Mouse (Mus musculus): ENCODE data around the gene Naa16.

Gene Naa16

GRCm38 (mm10) chr14:79298314-79298992 is 92.1 kb downstream of the Naa16 start:
- no peak for DNase-seq (ENCODE audit: low read depth, low spot score)

GRCm38 (mm10) chr14:79296836-79297235 is 93.7 kb downstream of the Naa16 start:
- DNase-seq (ENCODE audit: low read depth, low spot score) = no peak

GRCm38 (mm10) chr14:79296201-79296600 is 94.4 kb downstream of the Naa16 start:
- peak; percentile 53 for DNase-seq (ENCODE audit: low read depth, low spot score)

- no peak for DNase-seq (ENCODE audit: low read depth, low spot score)
Measured at GRCm38 (mm10) chr14:79295579-79295978, 95.0 kb downstream of the Naa16 start.

- peak; percentile 70 for DNase-seq (ENCODE audit: low read depth, low spot score)
Measured at GRCm38 (mm10) chr14:79294950-79295349, 95.6 kb downstream of the Naa16 start.

- DNase-seq (ENCODE audit: low read depth, low spot score) = no peak
Measured at GRCm38 (mm10) chr14:79294051-79294814, 96.3 kb downstream of the Naa16 start.

- DNase-seq (ENCODE audit: low read depth, low spot score) = no peak
Measured at GRCm38 (mm10) chr14:79293119-79293780, 97.3 kb downstream of the Naa16 start.

GRCm38 (mm10) chr14:79291629-79292028 is 98.9 kb downstream of the Naa16 start:
- no peak for DNase-seq (ENCODE audit: low read depth, low spot score)

GRCm38 (mm10) chr14:79290683-79291425 is 99.7 kb downstream of the Naa16 start:
- DNase-seq (ENCODE audit: low read depth, low spot score) = no peak

GRCm38 (mm10) chr14:79289909-79290308 is 100.7 kb downstream of the Naa16 start:
- no peak for DNase-seq (ENCODE audit: low read depth, low spot score)

GRCm38 (mm10) chr14:79288280-79288679 is 102.3 kb downstream of the Naa16 start:
- peak; percentile 58 for DNase-seq (ENCODE audit: low read depth, low spot score)

- no peak for DNase-seq (ENCODE audit: low read depth, low spot score)
Measured at GRCm38 (mm10) chr14:79287251-79287863, 103.2 kb downstream of the Naa16 start.

- DNase-seq (ENCODE audit: low read depth, low spot score) = no peak
Measured at GRCm38 (mm10) chr14:79285549-79285948, 105.0 kb downstream of the Naa16 start.

GRCm38 (mm10) chr14:79284616-79285015 is 106.0 kb downstream of the Naa16 start:
- no peak for DNase-seq (ENCODE audit: low read depth, low spot score)

GRCm38 (mm10) chr14:79283952-79284351 is 106.6 kb downstream of the Naa16 start:
- no peak for DNase-seq (ENCODE audit: low read depth, low spot score)

GRCm38 (mm10) chr14:79281894-79282553 is 108.6 kb downstream of the Naa16 start:
- DNase-seq (ENCODE audit: low read depth, low spot score) = no peak

GRCm38 (mm10) chr14:79280456-79280855 is 110.1 kb downstream of the Naa16 start:
- DNase-seq (ENCODE audit: low read depth, low spot score) = no peak

GRCm38 (mm10) chr14:79279494-79279893 is 111.1 kb downstream of the Naa16 start:
- no peak for DNase-seq (ENCODE audit: low read depth, low spot score)

GRCm38 (mm10) chr14:79278927-79279326 is 111.7 kb downstream of the Naa16 start:
- DNase-seq (ENCODE audit: low read depth, low spot score) = no peak

- no peak for DNase-seq (ENCODE audit: low read depth, low spot score)
Measured at GRCm38 (mm10) chr14:79277922-79278321, 112.7 kb downstream of the Naa16 start.

GRCm38 (mm10) chr14:79275870-79276395 is 114.6 kb downstream of the Naa16 start:
- DNase-seq (ENCODE audit: low read depth, low spot score) = no peak

All from c-Kit-negative CD71-positive TER-119-positive erythroid progenitor cells, embryonic 14.5 days (primary cell).